Mouse (Mus musculus): ENCODE data around the gene Jmjd1c.

DNA sequence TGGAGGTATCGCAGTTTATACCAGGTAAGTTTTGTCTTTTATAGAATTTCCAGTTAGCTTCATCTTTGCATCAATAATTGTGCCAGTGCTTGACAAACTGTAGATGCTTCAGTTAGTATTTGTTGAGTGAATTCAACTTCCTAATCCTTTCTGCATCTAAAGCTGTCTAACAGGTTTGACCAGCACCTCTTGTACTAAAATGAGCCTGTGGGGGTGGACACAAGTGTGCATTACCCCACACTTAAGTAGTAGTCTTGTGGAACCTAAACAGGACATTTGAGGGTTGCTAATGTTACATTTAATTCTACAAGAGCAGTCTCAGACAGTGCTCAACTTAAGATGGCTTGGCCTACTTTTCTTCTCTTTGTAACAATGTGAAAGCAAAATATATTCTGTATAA is 78.1 kb downstream of the Jmjd1c start:
- no peak for TF ChIP-seq POLR2A (IDR thresholded peaks at IDR 0.05; ENCODE audit: control insufficient read depth, low read depth, low read length)
- no peak for TF ChIP-seq CTCF (IDR thresholded peaks at IDR 0.05; ENCODE audit: control insufficient read depth, insufficient read depth, insufficient replicate concordance, low read depth, low read length)
